33 mouse cellular contexts compared by ENCODE assay signal in the genomic region with DNA sequence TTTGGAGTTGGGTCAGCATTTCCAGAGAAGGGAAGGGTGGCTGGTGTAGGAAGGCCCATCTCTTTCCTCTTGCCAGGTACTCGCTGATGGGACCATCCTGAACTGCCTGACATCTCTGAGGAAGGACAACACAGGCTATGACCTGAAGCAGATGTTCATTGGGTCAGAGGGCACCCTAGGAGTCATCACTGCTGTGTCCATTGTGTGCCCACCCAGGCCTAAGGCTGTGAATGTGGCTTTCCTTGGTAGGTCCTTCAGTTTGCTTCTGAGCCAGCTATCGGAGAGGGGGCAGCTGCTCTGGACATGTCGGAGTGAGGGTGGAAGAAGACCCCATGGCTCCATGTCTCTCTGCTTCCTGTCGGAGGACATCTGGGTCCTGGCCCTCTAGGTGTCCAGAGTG. TPM values are rescaled to one million over a fixed set of nuclear protein-coding genes. Genes with fewer than 3 reads are reported as not detected.
DNase-seq lines count a peak whose midpoint lies in the region; ATAC-seq lines count a peak whose summit lies in the region.
"Had no signal": no experiment of that assay in that cellular context is flagged by ENCODE, and none has a peak within 500 bp of the region (broad histone marks: within the 10 kb centered on the region; RNA-seq: fewer than 3 reads in every experiment).

No protein-coding gene starts in this region.

- no peaks in the 10 kb centered on the region for H3K9me3 ChIP-seq in hindbrain, embryonic 11.5 days (ENCODE audit: control insufficient read depth, low read length)
- no peaks in the 10 kb centered on the region for H3K9me3 ChIP-seq in hindbrain, embryonic 10.5 days
- H3K9me3 ChIP-seq in midbrain, embryonic 13.5 days = no peaks in the 10 kb centered on the region
- H3K9me3 ChIP-seq: heart, embryonic 15.5 days; midbrain, embryonic 10.5 days; stomach, embryonic 15.5 days had no signal

- no peak overlapping the region for H3K9ac ChIP-seq in hindbrain, embryonic 11.5 days (ENCODE audit: low read depth, low read length)
- no peak overlapping the region for H3K9ac ChIP-seq in midbrain, embryonic 13.5 days (replicated peaks)
- H3K9ac ChIP-seq: forebrain, postnatal 0 days; heart, embryonic 15.5 days; liver, postnatal 0 days; stomach, embryonic 15.5 days had no signal

- 94% methylated on average over 4 of the region's 4 CpGs for WGBS in hindbrain, embryonic 11.5 days
- 88% methylated on average over 4 of the region's 4 CpGs for WGBS in hindbrain, embryonic 10.5 days
- 97% methylated on average over 4 of the region's 4 CpGs for WGBS in midbrain, embryonic 13.5 days

- no peak overlapping the region for H3K4me3 ChIP-seq in hindbrain, embryonic 11.5 days (ENCODE audit: low read depth, low read length)
- H3K4me3 ChIP-seq in hindbrain, embryonic 10.5 days = no peak overlapping the region
- H3K4me3 ChIP-seq in midbrain, embryonic 13.5 days (replicated peaks) = no peak overlapping the region
- H3K4me3 ChIP-seq: heart, embryonic 15.5 days; left cerebral cortex, adult 2 months; midbrain, embryonic 10.5 days; stomach, embryonic 15.5 days had no signal

- peak; percentile 33; the same call in 1 of the 2 replicates for ATAC-seq in hindbrain, embryonic 11.5 days (ENCODE audit: low FRiP score)
- no peak for ATAC-seq in midbrain, embryonic 13.5 days
- ATAC-seq: forebrain, postnatal 0 days; hindbrain, postnatal 0 days; intestine, embryonic 16.5 days; liver, postnatal 0 days; lung, postnatal 0 days had no signal

- H3K36me3 ChIP-seq in hindbrain, embryonic 11.5 days (ENCODE audit: control insufficient read depth, insufficient read depth, low read length) = no peaks in the 10 kb centered on the region
- peaks cover 35% of the 10 kb centered on the region for H3K36me3 ChIP-seq in hindbrain, embryonic 10.5 days
- H3K36me3 ChIP-seq in midbrain, embryonic 13.5 days = peaks cover 24% of the 10 kb centered on the region
- H3K36me3 ChIP-seq: heart, embryonic 15.5 days; stomach, embryonic 15.5 days had no signal

- no peaks in the 10 kb centered on the region for H3K27me3 ChIP-seq in hindbrain, embryonic 11.5 days (ENCODE audit: control insufficient read depth, insufficient read depth, low read length)
- no peaks in the 10 kb centered on the region for H3K27me3 ChIP-seq in hindbrain, embryonic 10.5 days (ENCODE audit: insufficient read depth, poor library complexity, severe bottlenecking)
- H3K27me3 ChIP-seq in midbrain, embryonic 13.5 days = no peaks in the 10 kb centered on the region
- H3K27me3 ChIP-seq: heart, embryonic 15.5 days; stomach, embryonic 15.5 days had no signal

- no peak overlapping the region for H3K4me2 ChIP-seq in hindbrain, embryonic 11.5 days (replicated peaks; ENCODE audit: low read depth, low read length)
- H3K4me2 ChIP-seq in midbrain, embryonic 13.5 days (replicated peaks) = no peak overlapping the region
- H3K4me2 ChIP-seq: heart, embryonic 15.5 days; liver, embryonic 11.5 days; stomach, embryonic 15.5 days had no signal

- no peak overlapping the region for H3K27ac ChIP-seq in hindbrain, embryonic 11.5 days (ENCODE audit: low read depth, low read length)
- H3K27ac ChIP-seq in hindbrain, embryonic 10.5 days = no peak overlapping the region
- no peak overlapping the region for H3K27ac ChIP-seq in midbrain, embryonic 13.5 days
- H3K27ac ChIP-seq: heart, embryonic 15.5 days; hindbrain, postnatal 0 days; left cerebral cortex, adult 2 months; midbrain, embryonic 10.5 days; stomach, embryonic 15.5 days had no signal

- no peaks in the 10 kb centered on the region for H3K4me1 ChIP-seq in hindbrain, embryonic 11.5 days (replicated peaks; ENCODE audit: control insufficient read depth, insufficient read depth, low read length)
- no peaks in the 10 kb centered on the region for H3K4me1 ChIP-seq in hindbrain, embryonic 10.5 days (replicated peaks)
- H3K4me1 ChIP-seq in midbrain, embryonic 13.5 days (replicated peaks) = no peaks in the 10 kb centered on the region
- H3K4me1 ChIP-seq: heart, embryonic 15.5 days; midbrain, embryonic 10.5 days; stomach, embryonic 15.5 days had no signal

- DNase-seq in adrenal gland, adult (ENCODE audit: inconsistent age in 2 of 2, low spot score in 1 of 2) = peak; percentile 21 to 37
- no peak for DNase-seq in adrenal gland, postnatal 10 days
- DNase-seq in hindbrain, embryonic 11.5 days (ENCODE audit: low spot score) = no peak
- no peak for DNase-seq in hindbrain, embryonic 10.5 days (ENCODE audit: low spot score)
- peak; percentile 1 for DNase-seq in ES-CJ7 (ENCODE audit: low read depth, low spot score)
- DNase-seq in ZHBTc4 (ENCODE audit: low read depth, low spot score) = peak; percentile 0
- no peak for DNase-seq in kidney, postnatal 36 days
- DNase-seq: cerebellum, adult 8-10 months; forebrain, postnatal 0 days; gastrocnemius, postnatal 14 days; heart, adult 18-20 months; heart, postnatal 36 days; kidney, postnatal 4 days; left cerebral cortex, postnatal 4 days; liver, postnatal 0 days; right cerebral cortex, adult 18-20 months; thymus, adult 18-20 months; thymus, postnatal 4 days had no signal

RNA-seq across cellular contexts. Expression of gene D2hgdh, which starts 10.5 kb away (rescaled TPM):
- total RNA-seq in adrenal gland, postnatal 10 days (2021) = 10 to 100 TPM; 33.5 to 48.8 TPM
- polyA plus RNA-seq in hindbrain, embryonic 11.5 days (2014; fragmentation: Nextera tagmentation; extraction: Ambion mirVana) = 9.5 and 11.9 TPM in 2 replicates
- polyA plus RNA-seq in hindbrain, embryonic 10.5 days (2016; fragmentation: Nextera tagmentation; extraction: Ambion mirVana) = 16.1 and 16.4 TPM in 2 replicates
- polyA plus RNA-seq in midbrain, embryonic 13.5 days (2015; fragmentation: Nextera tagmentation; extraction: Ambion mirVana) = 16.2 and 18.5 TPM in 2 replicates

RNA-seq across cellular contexts. Expression of gene Gal3st2, which starts 25.9 kb away (rescaled TPM):
- under 1 TPM; 0.21 to 0.36 TPM for total RNA-seq in adrenal gland, postnatal 10 days (2021)
- polyA plus RNA-seq in hindbrain, embryonic 11.5 days (2014; fragmentation: Nextera tagmentation; extraction: Ambion mirVana) = not detected in 2 replicates
- not detected in 2 replicates for polyA plus RNA-seq in hindbrain, embryonic 10.5 days (2016; fragmentation: Nextera tagmentation; extraction: Ambion mirVana)
- not detected in 2 replicates for polyA plus RNA-seq in midbrain, embryonic 13.5 days (2015; fragmentation: Nextera tagmentation; extraction: Ambion mirVana)
- total RNA-seq: adrenal gland, adult 18-20 months; ES-E14; forebrain, postnatal 0 days; gastrocnemius, postnatal 14 days; hindbrain, postnatal 0 days; left cerebral cortex, postnatal 4 days; midbrain, postnatal 0 days had no signal
- polyA plus RNA-seq: forebrain, embryonic 11.5 days; forebrain, postnatal 0 days; hindbrain, postnatal 0 days; kidney, embryonic 14.5 days; liver, embryonic 11.5 days; midbrain, embryonic 10.5 days; midbrain, postnatal 0 days; neural tube, embryonic 14.5 days had no signal

RNA-seq across cellular contexts. Expression of gene Ing5, which starts 31.4 kb away (rescaled TPM):
- 10 to 100 TPM; 15.2 to 17.9 TPM for total RNA-seq in adrenal gland, postnatal 10 days (2021)
- polyA plus RNA-seq in hindbrain, embryonic 11.5 days (2014; fragmentation: Nextera tagmentation; extraction: Ambion mirVana) = 14.7 and 15.0 TPM in 2 replicates
- polyA plus RNA-seq in hindbrain, embryonic 10.5 days (2016; fragmentation: Nextera tagmentation; extraction: Ambion mirVana) = 17.4 and 24.4 TPM in 2 replicates
- 11.9 and 12.3 TPM in 2 replicates for polyA plus RNA-seq in midbrain, embryonic 13.5 days (2015; fragmentation: Nextera tagmentation; extraction: Ambion mirVana)

RNA-seq across cellular contexts. Expression of gene Dtymk, which starts 33.5 kb away (rescaled TPM):
- total RNA-seq in adrenal gland, postnatal 10 days (2021) = 10 to 100 TPM; 72.3 to 76.9 TPM
- 221 and 230 TPM in 2 replicates for polyA plus RNA-seq in hindbrain, embryonic 11.5 days (2014; fragmentation: Nextera tagmentation; extraction: Ambion mirVana)
- polyA plus RNA-seq in hindbrain, embryonic 10.5 days (2016; fragmentation: Nextera tagmentation; extraction: Ambion mirVana) = 228 and 263 TPM in 2 replicates
- polyA plus RNA-seq in midbrain, embryonic 13.5 days (2015; fragmentation: Nextera tagmentation; extraction: Ambion mirVana) = 172 and 175 TPM in 2 replicates

Comparison
In these comparisons a context has a peak if more than half of its experiments do, and no peak if none do; other contexts are left out.
1. DNase-seq: peak in adrenal gland, adult (2 of 2), ES-CJ7 (single experiment) and ZHBTc4 (single experiment); none in adrenal gland, postnatal 10 days (single experiment), hindbrain, embryonic 11.5 days (single experiment), hindbrain, embryonic 10.5 days (single experiment) and kidney, postnatal 36 days (0 of 2).